Mouse (Mus musculus) neural tube, embryonic 14.5 days (tissue): ENCODE results near the gene Thap7. TPM values are rescaled to one million over a fixed set of nuclear protein-coding genes. Genes with fewer than 3 reads are reported as not detected.
"Not testable (repeated sequence)": the region's sequence is repeated elsewhere in the genome, so short reads cannot be mapped to it uniquely, and the experiment has no call there.

ENCODE experiments used
- ATAC-seq: fragments of 200-750 bp; cut with Nextera tagmentation; 2 replicates; pipeline ENCODE4 v1.8.0; 2017; ENCODE audit warnings: low read depth, mild to moderate bottlenecking, moderate TSS enrichment, moderate library complexity
- H3K27ac ChIP-seq: fragments of 300-500 bp; sonication (generic); 2 replicates; pipeline ENCODE4 v1.5.1; 2014; ENCODE audit warnings: low read depth, mild to moderate bottlenecking, control low read depth, low read length, moderate library complexity, mixed read lengths
- H3K27me3 ChIP-seq: fragments of 300-500 bp; sonication (generic); 2 replicates; pipeline ENCODE4 v1.6.1; 2014; ENCODE audit warnings: low read length; ENCODE audit not compliant: control insufficient read depth, insufficient read depth
- H3K36me3 ChIP-seq: fragments of 300-500 bp; sonication (generic); 2 replicates; pipeline ENCODE4 v1.6.1; 2014; ENCODE audit warnings: low read length, mixed read lengths; ENCODE audit not compliant: control insufficient read depth, insufficient read depth
- H3K4me1 ChIP-seq: fragments of 300-500 bp; sonication (generic); 2 replicates; pipeline ENCODE4 v1.6.1; 2014; ENCODE audit warnings: low read length; ENCODE audit not compliant: control insufficient read depth, insufficient read depth
- H3K4me2 ChIP-seq: fragments of 300-500 bp; sonication (generic); 2 replicates; pipeline ENCODE4 v1.6.1; 2014; ENCODE audit warnings: mild to moderate bottlenecking, low read depth, low read length, control low read depth
- H3K4me3 ChIP-seq: fragments of 300-500 bp; sonication (generic); 2 replicates; pipeline ENCODE4 v1.5.1; 2014; ENCODE audit warnings: low read depth, low read length, control low read depth, mixed read lengths
- H3K9ac ChIP-seq: fragments of 300-500 bp; sonication (generic); replicated peaks from 2 replicates; pipeline ENCODE4 v1.6.1; 2014; ENCODE audit warnings: low read depth, mild to moderate bottlenecking, control low read depth, low read length, mixed read lengths
- H3K9me3 ChIP-seq: fragments of 300-500 bp; sonication (generic); 2 replicates; pipeline ENCODE4 v1.6.1; 2016; ENCODE audit warnings: low read length; ENCODE audit not compliant: control insufficient read depth
- WGBS: fragments of 180-500 bp; shearing (Covaris S2); extraction: QIAGEN DNeasy Blood & Tissue Kit; methylation state at CpG from one replicate; pipeline ENCODE4 v1.1.7; 2014; 5-methylcytosine and 5-hydroxymethylcytosine counted together
- polyA plus RNA-seq: library from polyadenylated mRNA; unstranded; fragments of >200 nt; fragmentation: Nextera tagmentation; extraction: Ambion mirVana; gene quantifications from 2 replicates; pipeline ENCODE4 v1.2.1, GENCODE M21; 2014

Gene Thap7
- polyA plus RNA-seq, 1 experiment from 2014 or later: 62.7 TPM

DNA sequence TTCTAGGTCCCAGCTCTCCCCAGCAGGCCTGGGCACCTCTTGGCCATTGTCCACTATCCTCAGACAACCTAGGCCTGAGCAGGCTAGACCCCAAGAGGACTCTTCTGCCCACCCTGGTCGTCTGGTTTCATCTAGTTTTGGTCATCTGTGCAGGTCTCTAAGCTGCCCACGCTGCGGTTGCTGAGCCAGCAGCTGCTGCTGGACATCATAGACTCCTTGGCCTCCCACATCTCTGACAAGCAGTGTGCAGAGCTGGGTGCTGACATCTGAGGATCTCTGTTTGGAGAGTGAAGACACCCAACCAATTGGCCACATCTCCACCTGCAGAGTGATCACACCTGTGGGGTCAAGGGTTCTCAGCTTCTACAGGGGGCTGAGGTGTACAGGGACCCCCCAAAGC lies 5.4 kb downstream of the Thap7 start:
- peaks cover 71% of the 10 kb centered on the region for H3K36me3 ChIP-seq
- H3K4me3 ChIP-seq: no peak overlapping the region
- H3K9ac ChIP-seq: no peak overlapping the region
- no peak for ATAC-seq
- peaks cover 8% of the 10 kb centered on the region for H3K4me1 ChIP-seq
- no peak overlapping the region for H3K27ac ChIP-seq
- no peak overlapping the region for H3K4me2 ChIP-seq
- H3K27me3 ChIP-seq: no peaks in the 10 kb centered on the region
- 83% methylated on average over 3 of the region's 3 CpGs for WGBS
- H3K9me3 ChIP-seq: no peaks in the 10 kb centered on the region

DNA sequence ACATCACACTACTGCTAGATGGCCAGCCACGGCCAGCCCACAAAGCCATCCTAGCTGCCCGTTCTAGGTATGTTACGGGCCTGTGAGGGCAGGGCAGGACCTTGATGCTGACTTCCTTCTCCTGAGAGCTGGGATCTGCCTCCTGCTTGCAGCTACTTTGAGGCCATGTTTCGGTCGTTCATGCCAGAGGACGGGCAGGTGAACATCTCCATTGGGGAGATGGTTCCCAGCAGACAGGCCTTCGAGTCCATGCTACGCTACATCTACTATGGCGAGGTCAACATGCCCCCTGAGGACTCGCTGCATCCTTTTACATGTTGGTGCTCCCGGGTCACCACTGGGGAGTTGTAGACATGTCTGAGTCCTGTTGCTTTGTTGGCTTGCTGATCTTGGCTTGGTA lies 6.8 kb downstream of the Thap7 start:
- Histone ChIP-seq H3K4me2 (no peak overlapping the region), H3K4me3 (no peak overlapping the region), H3K4me1 (no peaks in the 10 kb centered on the region; the same call in 1 of the 2 replicates), H3K36me3 (peaks cover 82% of the 10 kb centered on the region), H3K27me3 (no peaks in the 10 kb centered on the region), H3K27ac (no peak overlapping the region), H3K9me3 (no peaks in the 10 kb centered on the region), H3K9ac (no peak overlapping the region)
- WGBS: 92% methylated on average over 11 of the region's 11 CpGs
- ATAC-seq: no peak

DNA sequence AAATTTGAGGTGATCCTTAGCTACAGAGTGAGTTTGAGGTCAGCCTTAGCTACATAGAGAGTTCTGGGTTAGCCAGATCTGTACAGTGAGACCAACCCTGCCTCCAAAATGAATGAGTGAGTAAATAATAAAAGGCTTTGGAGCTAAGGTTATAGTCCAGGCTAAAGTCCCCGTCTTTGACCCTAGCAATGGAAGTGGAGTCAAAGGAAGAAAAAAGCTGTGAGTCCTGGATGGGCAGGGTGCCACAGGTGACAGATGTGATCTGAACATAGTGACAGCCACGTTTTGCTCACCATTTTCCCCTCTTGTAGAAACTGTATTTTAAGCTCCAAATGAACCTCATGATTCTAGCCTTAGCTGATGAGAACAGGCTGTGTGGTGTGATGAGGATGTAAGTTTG lies 12.0 kb downstream of the Thap7 start:
- Histone ChIP-seq H3K4me2 (no peak overlapping the region), H3K27me3 (no peaks in the 10 kb centered on the region), H3K4me3 (no peak overlapping the region), H3K27ac (no peak overlapping the region), H3K9ac (no peak overlapping the region), H3K9me3 (no peaks in the 10 kb centered on the region), H3K4me1 (no peaks in the 10 kb centered on the region), H3K36me3 (peaks cover 68% of the 10 kb centered on the region)
- ATAC-seq: no peak
- 91% methylated on average over 2 of the region's 2 CpGs for WGBS

DNA sequence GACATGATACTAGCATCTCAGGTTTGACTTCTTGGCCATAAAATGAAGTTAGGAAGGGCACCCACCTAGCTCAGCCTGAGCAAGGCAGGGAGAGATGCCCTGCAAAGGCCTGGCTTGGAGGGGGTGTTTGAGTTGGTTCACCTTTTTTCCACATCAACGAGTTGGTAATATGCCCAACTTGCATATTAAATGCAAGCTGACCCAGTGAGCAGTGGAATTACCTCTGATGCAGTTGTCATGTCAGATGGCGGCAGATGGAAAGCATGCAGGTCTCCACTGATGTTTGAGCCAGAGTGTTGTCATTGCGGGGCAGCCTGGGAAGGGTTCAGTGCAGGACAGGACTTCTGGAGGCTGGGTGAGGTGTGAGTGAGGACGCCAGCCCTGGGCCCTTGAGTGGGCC lies 19.5 kb downstream of the Thap7 start:
- no peak for ATAC-seq
- H3K36me3 ChIP-seq: peaks cover 18% of the 10 kb centered on the region; the same call in 1 of the 2 replicates
- no peak overlapping the region for H3K9ac ChIP-seq
- H3K4me2 ChIP-seq: no peak overlapping the region
- no peak overlapping the region for H3K4me3 ChIP-seq
- H3K27ac ChIP-seq: no peak overlapping the region
- H3K27me3 ChIP-seq: no peaks in the 10 kb centered on the region
- peaks cover 10% of the 10 kb centered on the region for H3K4me1 ChIP-seq
- 94% methylated on average over 4 of the region's 4 CpGs for WGBS
- no peaks in the 10 kb centered on the region for H3K9me3 ChIP-seq

DNA sequence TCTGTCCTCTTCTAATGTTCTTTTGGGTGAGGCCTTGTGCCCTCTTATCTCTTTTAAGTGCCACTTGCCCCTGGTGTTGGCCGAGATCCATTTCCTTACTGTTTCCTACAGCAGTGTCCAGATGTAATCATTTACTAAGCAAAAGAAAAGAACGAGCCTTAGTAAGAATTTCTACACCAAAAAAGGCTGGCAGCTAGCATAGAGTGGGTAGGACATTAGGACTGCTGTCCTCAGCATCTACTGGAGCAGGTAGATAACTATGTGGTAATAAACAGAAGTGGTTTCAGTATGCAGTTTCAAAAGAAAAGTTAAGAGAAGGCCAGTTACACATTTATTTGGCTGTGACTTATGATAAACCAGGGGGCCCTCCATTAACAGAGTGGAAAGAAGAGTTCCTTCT lies 20.2 kb downstream of the Thap7 start:
- Histone ChIP-seq H3K27me3 (no peaks in the 10 kb centered on the region), H3K36me3 (peaks cover 18% of the 10 kb centered on the region; the same call in 1 of the 2 replicates), H3K4me3 (no peak overlapping the region), H3K9me3 (no peaks in the 10 kb centered on the region), H3K4me2 (no peak overlapping the region), H3K9ac (no peak overlapping the region), H3K4me1 (peaks cover 10% of the 10 kb centered on the region), H3K27ac (no peak overlapping the region)
- 89% methylated on average over 2 of the region's 2 CpGs for WGBS
- ATAC-seq: no peak

DNA sequence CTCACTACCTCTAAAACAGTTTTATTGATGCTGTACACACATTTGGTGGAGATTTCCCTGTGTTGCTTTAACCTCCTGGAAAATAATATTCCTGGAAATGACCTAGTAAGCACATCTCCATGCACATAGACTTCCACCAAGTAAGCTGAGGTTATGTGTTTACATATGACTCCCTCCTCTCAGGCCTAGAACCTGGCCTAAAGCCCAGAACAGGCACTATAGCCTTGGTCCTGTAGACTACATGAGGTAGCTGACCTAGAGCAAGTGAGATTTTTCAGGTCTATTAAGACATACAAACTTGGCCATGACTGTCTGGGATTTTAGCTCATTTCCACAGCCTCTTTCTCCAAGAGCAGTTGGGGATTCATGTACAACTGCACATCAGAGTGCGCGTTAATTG lies 20.8 kb downstream of the Thap7 start:
- H3K4me1 ChIP-seq: peaks cover 10% of the 10 kb centered on the region
- 100% methylated on average over 2 of the region's 2 CpGs for WGBS
- H3K4me3 ChIP-seq: no peak overlapping the region

DNA sequence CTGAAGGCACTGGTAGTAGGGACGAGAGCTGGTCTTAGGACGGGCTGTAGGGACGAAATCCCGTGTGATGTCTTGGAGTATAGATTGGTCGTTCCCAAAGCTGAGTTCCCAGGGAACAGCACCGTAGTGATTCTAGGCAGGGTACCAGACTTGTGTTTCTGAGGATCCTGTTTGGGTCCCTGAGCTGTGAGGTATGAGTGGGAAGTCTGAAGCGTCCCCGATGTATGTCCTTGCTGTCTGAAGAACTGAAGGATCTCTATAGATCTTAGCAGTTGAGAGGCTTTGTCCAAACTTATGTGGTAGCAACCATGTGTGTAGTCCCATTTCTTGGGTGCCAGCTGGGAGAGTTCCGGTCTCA lies 21.7 kb downstream of the Thap7 start:
- Histone ChIP-seq H3K27ac (peak overlapping the region; percentile 89), H3K9me3 (no peaks in the 10 kb centered on the region), H3K9ac (peak overlapping the region; percentile 84), H3K36me3 (peaks cover 18% of the 10 kb centered on the region; the same call in 1 of the 2 replicates), H3K27me3 (no peaks in the 10 kb centered on the region), H3K4me3 (peak overlapping the region; percentile 74), H3K4me1 (peaks cover 10% of the 10 kb centered on the region), H3K4me2 (peak overlapping the region; percentile 79)
- ATAC-seq: no peak; the same call in 1 of the 2 replicates
- 11% methylated on average over 9 of the region's 9 CpGs for WGBS

More for the DNA sequence above, 20.8 kb downstream of the Thap7 start:
- H3K36me3 ChIP-seq: peaks cover 18% of the 10 kb centered on the region; the same call in 1 of the 2 replicates
- ATAC-seq: no peak
- H3K9me3 ChIP-seq: no peaks in the 10 kb centered on the region
- H3K27ac ChIP-seq: no peak overlapping the region
- H3K9ac ChIP-seq: no peak overlapping the region
- H3K4me2 ChIP-seq: peak overlapping the region; percentile 79; the same call in 1 of the 2 replicates
- H3K27me3 ChIP-seq: no peaks in the 10 kb centered on the region

DNA sequence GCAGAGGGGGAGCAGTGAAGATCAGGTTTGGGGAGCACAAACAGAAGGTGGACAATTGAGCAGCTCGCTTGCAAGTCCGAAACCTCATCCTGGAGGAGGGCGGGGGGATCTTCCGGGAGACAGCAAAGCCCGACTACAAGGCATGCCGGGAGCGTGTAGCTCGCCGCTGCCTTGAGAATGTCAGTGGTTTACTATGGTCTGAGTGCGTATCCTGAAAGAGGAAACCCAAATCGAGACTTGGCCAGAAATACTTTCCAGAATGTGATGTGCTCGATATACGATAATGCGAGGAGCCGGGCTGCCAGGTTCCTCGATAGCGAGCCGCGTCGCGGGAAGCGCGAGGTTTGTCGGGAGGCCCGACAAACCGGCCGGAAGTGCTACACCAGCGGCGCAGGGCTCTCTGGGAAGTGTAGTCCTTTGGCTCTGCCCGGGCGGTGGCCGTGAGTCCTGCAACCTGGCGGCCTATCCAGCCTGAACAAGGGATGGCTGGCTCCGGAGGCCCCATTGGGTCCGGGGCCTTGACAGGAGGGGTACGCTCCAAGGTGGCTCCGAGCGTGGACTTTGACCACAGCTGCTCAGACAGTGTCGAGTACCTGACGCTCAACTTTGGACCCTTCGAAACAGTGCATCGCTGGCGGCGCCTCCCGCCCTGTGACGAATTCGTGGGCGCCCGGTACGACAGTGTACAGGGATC lies 22.2 kb downstream of the Thap7 start, which contains the start of gene Lztr1:
Gene Lztr1 (plus strand): TSS at position 143 of the 694 bp plus-strand sequence.
- peak; percentile 98 for ATAC-seq
- Histone ChIP-seq H3K4me2 (peak within 1 kb of the TSS; percentile 79), H3K9me3 (no peaks in the 10 kb centered on the region), H3K4me3 (peak within 1 kb of the TSS; percentile 74), H3K27ac (peak within 1 kb of the TSS; percentile 89), H3K9ac (peak within 1 kb of the TSS; percentile 84), H3K36me3 (peaks cover 18% of the 10 kb centered on the region; the same call in 1 of the 2 replicates), H3K27me3 (no peaks in the 10 kb centered on the region), H3K4me1 (peaks cover 10% of the 10 kb centered on the region)
- under 1% methylated on average over 50 of the region's 50 CpGs for WGBS

DNA sequence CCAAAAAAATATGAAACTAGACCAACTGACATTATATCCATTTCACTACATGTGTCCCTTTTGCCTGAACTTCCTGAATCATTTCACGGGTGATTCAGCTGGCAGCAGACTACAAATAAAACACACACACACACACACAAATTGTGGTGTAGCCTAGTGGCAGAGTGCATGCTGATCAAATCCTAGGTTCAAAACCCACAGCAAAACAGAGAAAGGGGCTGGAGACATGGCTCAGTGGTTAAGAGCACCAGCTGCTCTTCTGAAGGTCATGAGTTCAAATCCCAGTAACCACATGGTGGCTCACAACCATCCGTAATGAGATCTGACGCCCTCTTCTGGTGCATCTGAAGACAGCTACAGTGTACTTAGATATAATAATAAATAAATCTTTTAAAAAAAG lies 22.9 kb downstream of the Thap7 start:
- H3K36me3 ChIP-seq: peaks cover 13% of the 10 kb centered on the region; the same call in 1 of the 2 replicates
- H3K27ac ChIP-seq: peak overlapping the region; percentile 89
- H3K27me3 ChIP-seq, H3K9me3 ChIP-seq: not testable (repeated sequence)
- peak overlapping the region; percentile 84 for H3K9ac ChIP-seq
- H3K4me2 ChIP-seq: peak overlapping the region; percentile 79
- 36% methylated on average over 3 of the region's 3 CpGs for WGBS
- peaks cover 10% of the 10 kb centered on the region for H3K4me1 ChIP-seq
- H3K4me3 ChIP-seq: peak overlapping the region; percentile 74
- ATAC-seq: 0 out of 2 replicates have a peak, but pooled peaks have one; percentile 0
